Mouse (Mus musculus): ENCODE data around the gene Serpinb1b. TPM values are rescaled to one million over a fixed set of nuclear protein-coding genes. Genes with fewer than 3 reads are reported as not detected.
"Not testable (repeated sequence)": the region's sequence is repeated elsewhere in the genome, so short reads cannot be mapped to it uniquely, and the experiment has no call there.

The Serpinb1b gene
- total RNA-seq (2022): under 1 TPM; 0.39 to 0.89 (median 0.72) TPM

DNA sequence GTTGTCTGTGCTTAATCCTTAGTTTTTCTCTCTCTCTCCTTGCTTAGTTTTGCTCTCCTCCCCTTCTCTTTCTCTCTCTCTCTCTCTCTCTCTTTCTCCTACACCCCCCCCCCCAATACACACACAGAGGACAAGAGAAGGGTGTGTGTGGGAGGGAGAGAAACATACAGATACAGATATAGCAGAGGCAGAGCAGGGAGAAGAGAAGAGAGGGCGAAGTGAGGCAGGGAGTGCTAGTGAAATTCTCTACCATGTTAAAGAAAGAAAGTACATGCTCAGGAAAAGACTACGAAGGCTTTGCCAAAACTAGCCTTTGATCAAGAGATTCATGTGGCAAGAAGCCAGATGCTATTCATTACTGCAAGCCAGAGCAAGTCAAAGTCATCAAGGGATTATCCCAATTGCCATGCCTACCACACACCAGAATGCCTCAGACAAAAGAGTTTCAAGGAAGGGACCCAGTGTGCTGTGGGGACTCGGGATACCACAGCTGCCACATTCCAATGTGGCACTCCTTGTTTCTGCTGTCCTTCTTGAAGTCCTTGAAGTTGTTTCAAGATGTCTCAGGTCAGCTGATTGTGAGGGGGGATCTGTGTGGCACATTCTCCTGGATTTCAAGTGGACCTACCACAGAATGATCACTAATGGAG is at the start of gene Serpinb1b:
TSS of gene Serpinb1b (plus strand) at position 520 of the 650 bp plus-strand sequence.
- no peak for DNase-seq (ENCODE audit: low spot score in 2 of 2)

DNA sequence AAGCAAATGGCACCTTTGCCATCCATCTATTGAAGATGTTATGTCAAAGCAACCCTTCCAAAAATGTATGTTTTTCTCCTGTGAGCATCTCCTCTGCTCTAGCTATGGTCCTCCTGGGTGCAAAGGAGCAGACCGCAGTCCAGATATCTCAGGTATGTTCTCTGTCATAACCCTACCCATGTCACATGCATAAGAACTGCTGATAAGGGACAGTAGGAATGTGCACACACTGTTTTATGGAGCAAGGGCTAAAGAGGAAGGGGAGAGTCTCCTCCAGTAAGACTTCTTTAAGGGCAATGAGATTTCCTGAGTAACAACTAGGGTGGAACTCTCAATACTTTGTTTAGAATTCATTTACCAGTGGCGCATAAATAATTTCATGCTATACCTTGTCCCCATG is 48.9 kb upstream of the Serpinb1b start:
- not testable (repeated sequence) for DNase-seq (ENCODE audit: low spot score in 2 of 2)

DNA sequence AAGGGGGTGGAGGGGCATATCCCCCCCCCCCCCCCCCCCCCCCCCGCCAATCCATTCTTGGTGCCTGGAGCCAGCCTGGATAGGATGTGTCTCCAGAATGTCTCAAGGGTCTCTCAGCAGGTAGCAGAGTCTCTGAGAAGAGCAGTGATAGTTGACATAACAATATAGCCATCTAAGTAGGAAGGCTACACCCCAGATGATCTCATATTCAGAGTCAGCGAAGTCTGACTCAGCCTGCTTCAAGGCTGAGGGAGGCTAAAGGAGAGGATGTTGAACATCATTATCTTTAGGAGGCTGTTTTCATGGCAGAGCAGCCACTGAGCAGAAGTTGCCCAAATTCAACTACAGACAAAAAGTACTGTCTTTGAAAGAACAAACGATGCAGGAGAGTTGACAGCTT is 48.1 kb upstream of the Serpinb1b start:
- DNase-seq (ENCODE audit: low spot score in 2 of 2): no peak

DNA sequence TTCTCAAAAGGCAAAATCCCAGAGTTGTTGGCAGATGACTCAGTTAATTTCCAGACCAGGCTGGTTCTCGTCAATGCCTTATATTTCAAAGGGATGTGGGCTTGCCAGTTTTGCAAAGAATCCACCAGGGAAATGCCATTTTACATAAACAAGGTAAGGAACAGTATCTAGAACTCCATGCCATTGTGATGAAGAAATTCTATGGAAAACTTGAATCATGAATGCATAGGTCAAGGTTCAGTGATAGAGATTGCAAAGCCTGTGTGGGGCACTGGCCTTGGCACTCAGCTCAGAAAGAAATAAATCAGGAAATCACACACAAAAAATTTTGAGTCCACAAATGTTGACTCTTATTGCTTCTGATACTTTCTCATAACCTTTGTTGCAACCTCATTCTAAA is 42.9 kb upstream of the Serpinb1b start:
- no peak for DNase-seq (ENCODE audit: low spot score in 2 of 2)

DNA sequence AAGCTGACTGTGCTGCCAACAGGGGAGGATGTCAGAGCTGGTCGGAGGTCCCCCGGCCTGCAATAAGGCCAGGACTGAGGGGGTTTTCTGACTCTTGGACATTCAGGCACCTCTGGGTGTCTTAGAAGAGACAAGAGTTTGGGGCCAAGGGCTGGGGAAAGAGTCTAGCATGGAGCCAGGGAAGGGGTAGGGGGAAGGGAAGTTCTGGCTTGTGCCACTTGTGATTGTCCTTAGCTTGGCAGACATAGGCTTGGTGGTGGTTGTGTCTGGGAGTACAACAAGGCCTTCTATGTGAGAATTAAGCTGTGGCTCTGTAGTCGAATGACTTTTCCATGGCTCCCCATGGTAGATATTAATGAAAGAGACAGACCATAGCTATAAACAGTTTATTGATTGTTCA is 34.8 kb upstream of the Serpinb1b start:
- no peak for DNase-seq (ENCODE audit: low spot score in 2 of 2)

DNA sequence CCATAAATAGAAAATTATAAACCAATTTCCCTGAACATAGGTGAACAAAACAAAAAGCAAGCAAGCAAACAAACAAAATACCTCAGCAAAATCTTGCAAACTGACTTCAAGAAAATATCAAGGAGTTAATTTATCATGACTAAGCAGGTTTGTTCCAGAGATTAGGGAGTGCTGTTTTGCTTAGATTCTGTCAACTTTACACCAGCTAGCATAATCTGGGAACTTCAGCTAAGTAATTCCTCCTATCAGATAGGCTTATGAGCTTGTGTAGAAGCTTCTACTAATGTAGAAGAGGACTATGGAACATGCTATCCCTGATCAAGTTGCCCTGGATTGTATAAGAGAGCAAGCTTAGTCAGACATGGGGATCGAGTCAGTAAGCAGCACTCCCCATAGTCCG is 31.1 kb upstream of the Serpinb1b start:
- no peak for DNase-seq (ENCODE audit: low spot score in 2 of 2)

DNA sequence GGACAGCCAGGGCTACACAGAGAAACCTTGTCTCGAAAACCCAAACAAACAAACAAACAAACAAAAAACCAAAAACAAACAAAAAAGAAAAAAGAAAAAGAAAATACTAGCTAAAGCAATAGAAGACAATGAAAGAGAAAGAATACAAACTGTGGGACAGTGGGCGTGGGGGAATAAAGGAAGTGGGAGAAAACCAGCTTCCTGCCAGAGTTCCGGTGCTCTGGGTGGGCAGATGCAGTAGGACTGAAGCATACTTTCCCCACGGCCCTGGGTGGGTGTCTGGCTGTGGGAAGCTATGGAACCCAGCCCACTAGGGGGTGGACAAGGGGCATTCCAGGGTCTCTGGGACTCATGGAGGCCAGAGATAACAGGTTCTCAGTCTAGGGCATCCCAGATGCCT is 30.2 kb upstream of the Serpinb1b start:
- DNase-seq (ENCODE audit: low spot score in 2 of 2): no peak

DNA sequence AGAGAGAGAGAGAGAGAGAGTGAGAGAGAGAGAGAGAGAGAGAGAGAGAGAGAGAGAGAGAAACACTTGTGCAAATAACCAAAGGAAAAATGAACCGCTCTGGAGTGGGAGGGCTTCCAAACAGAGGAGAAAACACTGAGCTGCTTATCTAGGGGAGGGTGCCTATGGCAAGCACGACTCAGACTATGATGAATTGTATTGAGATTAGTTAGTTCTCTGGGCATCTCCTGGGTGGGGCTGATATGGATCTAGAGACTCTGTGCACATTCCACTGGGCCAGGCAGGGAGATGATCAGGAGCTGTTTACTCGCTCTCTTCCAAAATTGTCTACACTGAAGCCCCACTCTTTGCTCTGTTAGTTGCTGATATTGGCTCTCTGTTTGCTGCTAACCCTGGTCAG is 26.7 kb upstream of the Serpinb1b start:
- DNase-seq (ENCODE audit: low spot score in 2 of 2): no peak

DNA sequence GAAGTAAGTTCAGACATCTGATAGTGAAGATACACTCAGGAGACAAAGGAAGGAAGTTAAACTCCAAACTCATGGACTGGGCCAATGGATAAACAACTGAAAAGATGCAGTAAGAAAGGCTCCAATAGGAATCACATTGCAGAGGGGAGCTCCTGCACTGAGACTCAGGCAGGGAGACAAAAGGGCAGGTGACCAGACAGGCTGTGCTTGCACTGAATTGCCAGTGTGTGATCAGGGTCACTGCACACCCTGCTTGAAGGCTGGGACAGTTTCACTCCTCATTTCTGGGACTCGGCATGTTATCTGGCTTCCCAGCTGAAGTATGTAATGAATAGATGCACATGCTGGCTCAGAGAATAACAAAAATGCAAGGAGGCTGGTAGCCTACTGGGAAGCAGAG is 15.3 kb upstream of the Serpinb1b start:
- DNase-seq (ENCODE audit: low spot score in 2 of 2): no peak

DNA sequence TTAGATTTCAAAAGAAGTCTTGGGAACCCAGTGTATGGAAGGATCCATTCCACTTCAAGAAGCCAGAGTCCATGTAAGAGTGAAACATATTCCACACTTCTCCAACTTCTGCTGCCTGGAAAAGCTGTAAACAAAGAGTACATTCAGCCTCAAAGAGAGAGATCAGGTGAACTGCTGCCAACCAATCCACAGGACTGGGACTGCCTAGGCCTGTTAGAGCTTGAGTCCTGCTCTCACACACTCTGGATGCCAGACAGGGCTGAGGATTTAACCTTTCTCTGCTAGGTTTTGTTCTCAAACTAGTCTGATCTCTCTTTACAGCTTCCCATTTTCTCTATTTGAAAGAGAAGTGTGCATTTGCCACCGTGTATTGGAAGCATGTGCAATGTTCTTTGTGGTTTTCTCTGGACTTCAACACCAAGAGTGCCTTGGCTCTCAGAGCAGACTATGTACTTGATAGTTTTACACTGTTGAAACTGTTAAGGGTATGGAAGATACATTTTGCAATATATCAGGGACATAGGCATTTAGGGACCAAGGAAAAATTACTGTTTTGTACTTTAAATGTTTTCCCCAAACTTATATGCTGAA is 10.9 kb upstream of the Serpinb1b start:
- DNase-seq (ENCODE audit: low spot score in 2 of 2): no peak

DNA sequence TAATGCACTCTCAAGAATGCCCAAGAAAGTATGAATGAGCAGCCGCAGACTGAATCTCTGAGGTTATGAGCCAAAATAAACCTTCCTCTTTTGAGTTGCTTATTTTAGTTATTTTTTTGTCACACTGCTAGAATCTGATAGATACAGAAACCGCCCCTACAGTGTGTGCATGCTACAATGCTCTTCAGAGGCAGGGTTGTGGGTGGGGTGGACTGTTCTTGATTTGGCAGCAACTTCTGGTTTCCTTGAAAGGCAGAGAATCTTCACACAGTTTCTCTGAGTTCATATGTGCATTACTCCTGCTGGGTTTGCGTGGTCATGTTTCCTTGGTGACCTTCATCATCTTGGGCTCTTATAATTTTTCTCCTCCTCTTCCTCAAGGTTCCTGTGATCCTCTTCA is 10.2 kb upstream of the Serpinb1b start:
- DNase-seq (ENCODE audit: low spot score in 2 of 2): no peak

DNA sequence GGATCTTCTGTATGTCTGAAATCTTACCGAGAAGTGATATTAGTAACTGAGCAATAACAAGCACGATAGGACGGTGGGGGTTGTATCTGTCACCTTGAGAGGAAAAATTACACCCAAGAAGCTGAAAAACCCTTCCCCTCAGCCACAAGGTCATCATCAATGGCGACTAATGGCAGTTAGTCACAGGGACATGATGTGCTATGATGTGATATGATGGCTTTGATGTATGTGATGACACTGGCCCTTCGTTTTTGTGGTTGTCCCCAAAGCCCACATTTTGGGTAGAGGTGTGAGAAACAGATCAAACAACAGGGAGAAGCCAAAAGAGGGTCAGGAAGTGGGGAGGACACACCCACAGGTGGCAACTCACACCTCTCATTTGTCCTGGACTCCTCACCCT is 6.6 kb upstream of the Serpinb1b start:
- DNase-seq (ENCODE audit: low spot score in 2 of 2): no peak

DNA sequence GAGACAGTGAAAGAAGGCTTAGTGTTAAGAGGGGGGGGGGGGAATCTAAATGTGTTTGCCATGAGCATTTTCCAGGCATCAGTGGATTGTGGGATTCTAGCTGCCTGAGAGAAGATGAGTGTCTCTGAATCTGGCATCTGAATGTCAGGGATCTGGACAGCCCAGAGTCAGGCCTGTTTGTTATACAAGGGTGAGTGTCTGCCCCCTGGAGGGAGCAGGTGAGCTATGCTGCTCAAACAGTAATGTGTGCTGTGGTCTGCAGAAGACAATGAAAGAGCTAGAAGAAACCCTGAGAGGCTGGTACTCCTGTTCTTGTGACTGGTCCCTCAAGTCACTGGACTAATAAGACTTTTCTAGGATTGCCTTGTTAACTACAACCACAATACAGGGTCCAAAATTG is 4.3 kb upstream of the Serpinb1b start:
- no peak for DNase-seq (ENCODE audit: low spot score in 2 of 2)

DNA sequence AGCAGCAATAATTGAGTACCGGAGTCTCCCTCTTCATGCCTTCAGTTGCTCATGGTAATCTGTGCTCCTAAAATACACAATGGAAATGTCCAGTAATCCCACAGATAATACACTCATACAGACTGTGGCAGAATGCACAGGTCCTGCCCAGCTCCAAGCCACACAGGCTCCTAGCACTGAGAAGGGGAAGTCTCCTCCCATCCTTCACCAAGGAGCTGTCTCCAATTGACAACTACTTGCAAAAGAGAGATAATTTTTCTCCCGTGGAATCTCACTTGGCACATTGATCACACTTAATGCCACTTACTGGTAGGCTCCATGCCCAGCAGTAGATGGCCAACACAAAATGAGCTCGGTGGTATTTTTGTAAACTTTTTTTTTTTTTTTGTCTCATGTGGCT is 2.1 kb upstream of the Serpinb1b start:
- no peak for DNase-seq (ENCODE audit: low spot score in 2 of 2)

DNA sequence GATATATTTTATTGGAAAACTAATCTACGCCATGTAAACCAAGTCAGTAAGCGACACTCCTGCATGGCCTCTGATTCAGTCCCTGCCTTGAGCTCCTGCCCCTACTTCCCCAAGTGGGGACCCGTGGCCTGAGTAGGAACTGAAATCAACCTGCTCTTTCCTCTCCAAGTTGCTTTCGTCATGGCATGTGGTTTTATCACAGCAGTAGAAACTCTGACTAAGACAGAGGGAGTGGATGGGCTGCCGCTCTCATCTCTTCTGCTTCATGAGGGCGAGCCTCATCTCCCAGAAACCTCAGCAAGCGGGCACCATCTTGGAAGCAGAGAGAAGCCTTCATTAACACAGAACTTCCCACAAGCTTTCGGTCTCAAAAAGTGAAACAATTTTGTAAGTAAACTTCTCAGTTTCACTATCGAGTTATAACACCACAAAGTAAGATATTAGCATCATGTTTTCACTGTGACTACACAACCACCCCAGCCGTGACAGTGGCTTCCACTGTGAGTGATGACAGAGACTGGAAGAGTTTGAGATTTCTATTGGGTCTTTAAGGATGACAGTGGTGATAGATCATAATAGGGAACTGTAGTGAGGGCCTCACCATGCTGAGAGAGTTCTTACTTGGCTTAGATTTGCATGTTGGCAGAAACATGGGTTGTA is 1.2 kb upstream of the Serpinb1b start:
- no peak for DNase-seq (ENCODE audit: low spot score in 2 of 2)

DNA sequence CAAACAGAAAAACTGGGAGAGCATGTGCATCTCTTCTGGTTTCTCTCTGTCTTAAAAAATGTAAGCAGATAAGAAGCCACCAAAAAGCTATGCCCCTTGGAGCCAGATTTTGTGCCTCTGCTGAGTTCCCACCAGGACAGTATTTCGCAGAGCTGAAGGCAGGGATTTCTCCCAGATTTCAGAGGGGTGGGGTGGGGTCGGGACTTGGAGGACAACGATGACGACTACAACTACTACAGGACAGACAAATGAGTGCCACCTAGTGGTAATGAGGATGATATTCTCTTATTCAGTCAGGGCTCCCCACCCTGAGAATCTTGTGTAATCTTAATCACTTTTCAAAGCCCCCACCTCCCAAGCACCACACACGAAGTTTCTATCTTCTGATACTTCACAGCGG is 1.0 kb downstream of the Serpinb1b start:
- no peak for DNase-seq (ENCODE audit: low spot score in 2 of 2)

DNA sequence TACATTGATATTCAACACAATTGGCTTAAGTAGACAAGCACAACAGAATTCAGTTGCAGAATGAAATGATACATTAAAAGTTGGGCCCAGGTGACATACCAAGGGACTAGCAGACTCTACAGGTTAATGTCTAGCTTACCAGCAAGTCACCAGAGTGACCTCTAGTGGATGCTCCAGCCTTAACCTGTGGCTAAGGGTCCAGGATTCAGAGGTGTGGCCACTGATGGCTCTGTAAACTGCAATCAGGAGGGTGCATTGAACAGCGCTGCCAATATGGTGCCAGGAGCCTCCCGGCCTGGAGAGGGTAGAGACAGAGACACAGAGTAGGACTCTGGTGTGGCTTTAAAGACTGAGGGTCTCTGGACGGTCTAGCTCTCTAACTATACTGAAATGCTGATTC is 2.0 kb downstream of the Serpinb1b start:
- DNase-seq (ENCODE audit: low spot score in 2 of 2): no peak

DNA sequence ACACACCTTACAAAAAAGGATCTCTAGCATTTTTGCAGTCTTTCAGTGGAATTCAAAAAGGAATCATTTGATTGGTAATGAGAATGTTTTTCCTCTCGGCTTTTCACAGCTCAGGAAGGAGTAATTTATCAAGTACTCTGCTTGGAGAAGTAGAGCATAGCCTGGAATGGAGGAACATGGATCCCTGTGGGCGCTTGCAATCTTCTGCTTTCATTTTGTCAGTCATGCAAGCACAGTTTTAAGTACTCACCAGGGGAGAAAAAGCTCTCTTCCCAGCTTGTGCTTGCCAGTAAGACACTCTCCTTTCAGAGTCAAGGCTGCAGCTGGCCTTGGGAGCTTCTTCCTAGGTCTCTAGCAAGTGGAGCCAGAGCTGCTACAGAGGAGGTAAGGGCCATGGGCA is 5.5 kb downstream of the Serpinb1b start:
- DNase-seq (ENCODE audit: low spot score in 2 of 2): no peak

DNA sequence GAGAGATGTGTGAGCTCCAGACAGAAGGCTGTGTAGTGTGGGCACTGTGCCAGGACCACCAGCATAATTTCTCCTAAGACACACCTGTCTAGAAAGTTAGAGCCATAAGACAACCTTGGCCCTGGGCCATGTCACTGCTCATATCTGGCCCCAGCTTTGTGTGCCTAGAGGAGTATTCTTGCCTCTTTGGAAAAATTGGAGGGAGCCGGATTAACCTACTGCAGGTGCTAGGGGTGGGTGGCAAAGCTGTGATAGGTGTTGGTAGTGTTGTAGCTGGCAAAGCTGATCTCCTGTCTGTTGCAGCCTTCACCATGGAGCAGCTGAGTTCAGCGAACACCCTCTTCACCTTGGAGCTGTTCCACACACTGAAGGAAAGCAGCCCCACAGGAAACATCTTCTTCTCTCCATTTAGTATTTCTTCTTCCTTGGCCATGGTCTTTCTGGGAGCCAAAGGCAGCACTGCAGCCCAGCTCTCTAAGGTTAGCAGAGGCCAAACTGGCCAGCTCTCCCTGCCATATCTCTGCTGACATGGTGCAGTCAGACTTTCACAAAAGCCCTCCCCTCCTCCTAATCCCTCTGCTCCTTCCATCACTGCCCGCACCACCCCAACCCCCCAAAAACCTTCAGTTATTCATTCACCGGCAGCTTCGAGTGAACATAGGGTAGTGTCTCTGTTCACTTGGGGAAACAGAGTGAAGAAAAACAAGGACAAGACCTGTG is 6.8 kb downstream of the Serpinb1b start:
- DNase-seq (ENCODE audit: low spot score in 2 of 2): peak in 1 of 2 experiments; percentile 26

DNA sequence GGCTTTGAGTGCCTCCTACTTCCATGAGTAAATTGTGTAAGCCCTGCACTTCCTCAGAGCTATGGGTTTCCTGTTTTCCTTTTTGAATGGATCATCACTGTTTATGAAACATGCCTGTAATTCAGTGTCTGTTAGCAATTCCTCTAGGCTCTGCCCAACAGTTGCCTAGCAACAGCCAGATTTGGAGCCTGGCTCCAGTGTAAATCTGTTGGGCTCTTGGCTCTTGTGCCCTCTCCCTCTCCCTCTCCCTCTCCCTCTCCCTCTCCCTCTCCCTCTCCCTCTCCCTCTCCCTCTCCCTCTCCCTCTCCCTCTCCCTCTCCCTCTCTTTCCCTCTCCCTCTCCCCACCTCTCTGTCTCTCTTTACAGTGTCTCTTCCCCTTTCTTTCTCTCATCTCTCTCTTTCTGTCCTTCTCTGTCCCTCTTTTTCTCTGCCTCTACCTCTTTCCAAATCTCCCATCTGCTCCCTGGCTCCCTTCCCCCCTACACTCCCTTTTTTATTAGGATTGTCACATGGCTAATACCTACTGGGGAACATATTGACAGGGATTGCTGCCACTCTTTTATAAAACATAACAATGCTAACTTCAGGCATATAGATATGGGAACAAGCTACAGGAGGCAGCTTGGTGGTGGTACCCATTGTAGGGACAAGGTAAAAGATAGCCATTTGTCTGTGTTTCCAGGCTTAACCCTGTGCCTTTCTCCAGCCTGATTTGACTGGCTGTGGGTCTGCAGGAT is 7.5 kb downstream of the Serpinb1b start:
- DNase-seq (ENCODE audit: low spot score in 2 of 2): peak; percentile 57 to 63

DNA sequence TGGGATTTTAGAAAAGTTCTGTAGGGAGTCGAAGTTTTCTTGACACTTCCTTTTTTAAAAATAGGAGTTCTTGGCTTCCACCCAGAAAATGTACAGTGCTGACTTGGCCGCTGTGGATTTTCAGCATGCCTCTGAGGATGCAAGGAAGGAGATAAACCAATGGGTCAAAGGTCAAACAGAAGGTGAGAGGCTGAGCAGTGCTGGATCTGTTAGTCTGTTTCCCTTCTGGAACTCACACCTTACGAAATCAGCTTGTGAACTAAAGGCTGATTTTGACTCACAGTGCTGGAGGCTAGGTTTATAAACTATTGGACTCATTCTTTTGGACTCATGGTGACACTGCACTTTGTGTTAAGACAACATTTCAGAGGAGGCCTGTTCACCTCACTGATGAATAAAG is 11.2 kb downstream of the Serpinb1b start:
- DNase-seq (ENCODE audit: low spot score in 2 of 2): no peak

DNA sequence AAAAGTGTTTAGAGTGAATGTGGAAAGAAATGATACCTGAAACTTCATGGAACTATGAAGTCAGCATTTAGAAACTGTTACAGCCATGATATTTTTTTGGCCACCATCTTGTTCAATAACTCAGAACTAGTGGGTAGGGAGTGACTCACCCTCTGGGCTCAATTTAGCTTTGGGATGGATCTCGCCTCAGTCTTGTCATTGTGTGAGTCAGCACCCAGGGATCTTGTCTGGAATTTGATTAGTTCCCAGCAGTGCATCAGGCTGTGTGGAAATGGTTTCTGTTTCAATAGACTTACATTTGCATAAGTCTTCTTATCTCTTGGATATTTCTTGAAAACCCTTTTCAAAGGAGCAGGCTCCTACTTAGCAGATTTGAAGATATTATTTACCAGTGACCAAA is 12.2 kb downstream of the Serpinb1b start:
- DNase-seq (ENCODE audit: low spot score in 2 of 2): peak; percentile 21 to 29
